Mouse (Mus musculus): ENCODE results near the gene Tuba3a. TPM values are rescaled to one million over a fixed set of nuclear protein-coding genes. Genes with fewer than 3 reads are reported as not detected.
A peak's percentile ranks its signal among the peaks of the same experiment; 100 is the strongest.
"Not testable (repeated sequence)": the region's sequence is repeated elsewhere in the genome, so short reads cannot be mapped to it uniquely, and the experiment has no call there.

Tuba3a gene
- total and polyA plus RNA-seq, 2 experiments from 2014 or later: not detected

DNA sequence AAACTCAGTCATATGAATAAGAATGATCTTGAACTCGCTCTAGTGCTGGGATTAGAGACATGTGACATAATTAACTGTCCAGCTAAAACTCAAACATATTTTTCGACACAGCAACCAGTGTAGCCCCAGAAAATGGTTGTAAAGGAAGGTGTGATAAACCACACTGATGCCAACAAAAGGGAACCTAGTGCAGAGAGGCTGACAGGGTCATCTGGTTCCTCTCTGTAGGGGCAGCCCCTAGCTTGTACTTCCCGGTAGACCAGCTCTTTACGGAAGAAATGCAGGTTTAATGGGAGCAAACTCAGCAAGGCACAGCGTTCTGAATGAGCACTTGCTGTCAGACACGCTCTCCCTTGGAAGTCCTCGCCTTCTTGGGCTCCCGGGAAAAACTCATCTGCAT is 6.1 kb downstream of the Tuba3a start:
- Histone ChIP-seq H3K4me3 (ENCODE audit: low read depth, low read length) (no peak overlapping the region), H3K4me1 (ENCODE audit: insufficient read depth, low read length) (no peaks in the 10 kb centered on the region), H3K9ac (replicated peaks; ENCODE audit: low read length, poor library complexity, severe bottlenecking) (no peak overlapping the region), H3K27ac (ENCODE audit: low read depth, low read length) (no peak overlapping the region), H3K36me3 (ENCODE audit: insufficient read depth, low read length) (no peaks in the 10 kb centered on the region), H3K4me2 (ENCODE audit: low read depth, low read length, poor library complexity, severe bottlenecking) (no peak overlapping the region), H3K9me3 (ENCODE audit: low read length) (no peaks in the 10 kb centered on the region), H3K27me3 (ENCODE audit: insufficient read depth, low read length) (no peaks in the 10 kb centered on the region)
- TF ChIP-seq CTCF (IDR thresholded peaks at IDR 0.05): no peak
- no peak for ATAC-seq (ENCODE audit: low FRiP score)
- no peak for DNase-seq (ENCODE audit: low spot score)
- WGBS: 63% methylated on average over 8 of the region's 8 CpGs

DNA sequence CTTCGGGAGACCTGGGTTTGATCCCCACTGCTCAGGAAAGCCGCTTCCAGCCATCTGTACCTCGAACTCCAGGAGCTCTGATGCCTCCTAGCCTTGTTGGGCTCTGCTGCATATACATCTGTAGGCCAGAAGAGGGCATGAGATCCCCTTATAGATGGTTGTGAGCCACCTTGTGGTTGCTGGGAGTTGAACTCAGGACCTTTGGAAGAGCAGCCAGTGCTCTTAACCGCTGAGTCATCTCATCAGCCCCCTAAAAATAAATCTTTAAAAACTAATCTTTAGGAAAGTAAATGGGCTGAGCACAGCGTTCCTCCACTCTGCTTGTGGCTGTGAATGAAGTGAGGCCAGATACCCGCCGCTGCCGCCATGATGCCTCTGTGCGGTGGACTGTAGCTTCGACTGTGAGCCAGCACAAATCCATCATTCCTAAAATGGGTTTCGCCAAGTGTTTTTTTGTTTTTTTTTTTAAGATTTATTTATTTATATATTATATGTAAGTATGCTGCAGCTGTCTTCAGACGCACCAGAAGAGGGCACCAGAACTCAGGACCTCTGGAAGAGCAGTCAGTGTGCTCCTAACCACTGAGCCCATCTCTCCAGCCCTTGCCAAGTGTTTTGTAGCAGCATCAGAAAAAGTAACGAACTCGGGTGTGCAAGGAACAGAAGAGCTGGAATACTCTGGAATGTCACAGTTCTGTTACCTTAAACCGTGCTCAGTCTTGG is 10.8 kb downstream of the Tuba3a start:
- Histone ChIP-seq H3K36me3 (ENCODE audit: insufficient read depth, low read length) (no peaks in the 10 kb centered on the region), H3K27me3 (ENCODE audit: insufficient read depth, low read length) (no peaks in the 10 kb centered on the region), H3K9me3 (ENCODE audit: low read length) (no peaks in the 10 kb centered on the region), H3K4me1 (ENCODE audit: insufficient read depth, low read length) (no peaks in the 10 kb centered on the region), H3K9ac (replicated peaks; ENCODE audit: low read length, poor library complexity, severe bottlenecking) (no peak overlapping the region), H3K27ac (ENCODE audit: low read depth, low read length) (no peak overlapping the region), H3K4me2 (ENCODE audit: low read depth, low read length, poor library complexity, severe bottlenecking) (no peak overlapping the region), H3K4me3 (ENCODE audit: low read depth, low read length) (no peak overlapping the region)
- DNase-seq (ENCODE audit: low spot score): peak; percentile 70
- WGBS: 58% methylated on average over 15 of the region's 15 CpGs
- TF ChIP-seq CTCF (IDR thresholded peaks at IDR 0.05): peak; percentile 69
- no peak for ATAC-seq (ENCODE audit: low FRiP score)

DNA sequence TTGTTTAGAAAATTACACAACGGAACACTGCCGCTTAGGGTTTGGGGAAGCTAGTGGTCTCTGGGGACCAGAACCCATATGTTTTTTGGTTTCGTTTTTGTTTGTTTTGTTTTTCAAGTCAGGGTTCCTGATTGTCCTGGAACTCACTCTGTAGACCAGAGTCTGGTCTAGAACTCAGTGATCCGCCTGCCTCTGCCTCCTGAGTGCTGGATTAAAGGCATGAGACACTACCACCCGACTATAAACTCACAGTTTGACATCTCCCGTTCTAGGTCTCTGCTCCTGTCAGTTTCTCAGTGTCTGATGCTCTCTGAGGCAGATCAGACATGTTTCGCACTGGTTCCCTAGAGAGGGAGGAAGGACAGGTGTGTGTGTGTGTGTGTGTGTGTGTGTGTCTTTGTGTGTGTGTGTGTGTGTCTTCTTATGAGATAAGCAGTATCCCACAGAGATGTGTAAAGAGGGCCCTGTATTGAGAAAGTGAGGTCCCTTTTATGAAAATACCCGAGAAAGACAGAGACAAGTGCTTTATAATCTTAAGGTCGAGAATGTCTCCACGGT is 13.5 kb downstream of the Tuba3a start:
- no peak for ATAC-seq (ENCODE audit: low FRiP score)
- Histone ChIP-seq H3K4me2 (ENCODE audit: low read depth, low read length, poor library complexity, severe bottlenecking) (no peak overlapping the region), H3K9ac (replicated peaks; ENCODE audit: low read length, poor library complexity, severe bottlenecking) (no peak overlapping the region), H3K27ac (ENCODE audit: low read depth, low read length) (no peak overlapping the region), H3K36me3 (ENCODE audit: insufficient read depth, low read length) (no peaks in the 10 kb centered on the region), H3K4me3 (ENCODE audit: low read depth, low read length) (no peak overlapping the region), H3K27me3 (ENCODE audit: insufficient read depth, low read length) (no peaks in the 10 kb centered on the region), H3K9me3 (ENCODE audit: low read length) (no peaks in the 10 kb centered on the region), H3K4me1 (ENCODE audit: insufficient read depth, low read length) (no peaks in the 10 kb centered on the region)
- DNase-seq (ENCODE audit: low spot score): no peak
- WGBS: 77% methylated on average over 10 of the region's 10 CpGs
- TF ChIP-seq CTCF (IDR thresholded peaks at IDR 0.05): no peak

DNA sequence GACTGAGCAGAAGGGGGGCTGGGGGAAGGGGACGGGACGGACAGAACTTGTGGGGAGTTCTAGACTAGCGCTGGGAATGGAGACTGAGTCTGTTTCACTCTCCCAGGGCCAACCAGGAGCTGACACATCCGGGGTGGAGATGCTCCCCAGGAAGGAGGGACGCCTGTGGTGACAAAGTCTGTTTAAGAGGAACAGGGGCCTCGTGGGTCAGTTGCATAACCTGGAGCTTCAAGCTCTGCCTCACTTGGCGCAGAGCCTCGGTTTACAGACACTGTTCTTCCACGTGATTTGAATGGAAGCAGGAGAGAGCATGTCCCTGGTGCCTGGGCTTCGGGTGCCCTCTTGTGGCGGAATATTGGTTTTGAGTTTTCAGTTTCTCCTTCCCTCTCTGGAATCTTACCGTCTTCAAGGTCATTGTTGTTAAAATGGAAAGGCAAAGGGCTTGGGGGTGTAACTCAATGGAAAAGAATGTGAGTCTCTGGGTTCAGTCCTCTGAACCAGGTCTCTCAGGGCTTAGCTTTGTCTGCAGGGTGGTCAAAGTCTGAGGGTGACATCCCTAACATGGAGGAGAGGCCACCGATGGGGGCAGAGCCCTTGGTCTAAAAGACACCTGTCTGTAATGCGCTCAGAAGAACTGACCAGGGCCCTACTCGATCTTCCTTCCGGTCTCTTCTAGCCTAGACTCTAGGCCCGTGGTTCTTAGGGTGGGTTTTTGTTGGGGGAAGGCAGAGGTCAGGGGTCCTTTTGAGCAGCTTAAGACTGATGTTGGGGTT is 14.2 kb downstream of the Tuba3a start:
- peak; percentile 97 for TF ChIP-seq CTCF (IDR thresholded peaks at IDR 0.05)
- H3K4me3 ChIP-seq (ENCODE audit: low read depth, low read length): no peak overlapping the region
- H3K4me1 ChIP-seq (ENCODE audit: insufficient read depth, low read length): no peaks in the 10 kb centered on the region
- H3K9me3 ChIP-seq (ENCODE audit: low read length): no peaks in the 10 kb centered on the region
- H3K9ac ChIP-seq (replicated peaks; ENCODE audit: low read length, poor library complexity, severe bottlenecking): no peak overlapping the region; the same call in 1 of the 2 replicates
- WGBS: 17% methylated on average over 17 of the region's 17 CpGs
- ATAC-seq (ENCODE audit: low FRiP score) (peak; percentile 85), DNase-seq (ENCODE audit: low spot score) (peak; percentile 94)
- no peak overlapping the region for H3K27ac ChIP-seq (ENCODE audit: low read depth, low read length)
- H3K36me3 ChIP-seq (ENCODE audit: insufficient read depth, low read length): no peaks in the 10 kb centered on the region
- H3K4me2 ChIP-seq (ENCODE audit: low read depth, low read length, poor library complexity, severe bottlenecking): peak overlapping the region; percentile 26
- H3K27me3 ChIP-seq (ENCODE audit: insufficient read depth, low read length): no peaks in the 10 kb centered on the region

DNA sequence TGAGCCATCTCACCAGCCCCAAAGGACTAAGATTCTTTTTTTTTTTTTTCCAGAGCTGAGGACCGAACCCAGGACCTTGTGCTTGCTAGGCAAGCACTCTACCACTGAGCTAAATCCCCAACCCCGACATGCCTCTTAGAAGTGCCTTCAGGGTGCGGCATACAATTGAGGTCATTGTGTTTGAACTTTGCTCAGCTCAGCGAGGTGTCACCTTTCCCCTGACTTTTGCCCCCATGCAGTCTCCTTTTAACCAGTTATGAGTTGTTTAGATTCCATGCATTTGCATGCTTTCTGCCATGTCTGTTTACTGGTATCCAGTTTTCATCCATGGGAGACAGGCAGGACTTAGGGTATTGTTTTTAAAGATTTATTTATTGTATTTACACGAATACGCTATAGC is 17.0 kb downstream of the Tuba3a start:
- ATAC-seq (ENCODE audit: low FRiP score): no peak

DNA sequence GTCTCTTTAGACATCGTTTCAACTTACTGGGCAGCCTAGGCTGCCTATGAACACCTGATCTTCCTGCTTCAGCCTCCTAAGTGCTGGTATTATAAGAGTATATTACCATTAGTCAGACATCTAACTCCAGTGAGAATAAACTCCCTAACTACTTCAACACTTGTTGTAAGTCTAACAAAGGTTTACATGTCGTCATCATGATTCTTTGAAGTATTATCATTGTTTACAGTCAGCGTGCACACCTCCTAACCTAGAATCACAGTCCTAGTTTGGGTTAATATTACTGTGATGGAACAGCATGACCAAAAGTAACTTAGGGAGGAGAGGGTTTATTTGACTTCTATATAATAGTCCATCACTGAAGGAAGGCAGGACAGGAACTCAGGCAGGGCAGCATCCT is 18.4 kb downstream of the Tuba3a start:
- H3K9ac ChIP-seq (replicated peaks; ENCODE audit: low read length, poor library complexity, severe bottlenecking): no peak overlapping the region
- no peak overlapping the region for H3K27ac ChIP-seq (ENCODE audit: low read depth, low read length)
- H3K4me2 ChIP-seq (ENCODE audit: low read depth, low read length, poor library complexity, severe bottlenecking): no peak overlapping the region
- no peaks in the 10 kb centered on the region for H3K27me3 ChIP-seq (ENCODE audit: insufficient read depth, low read length)
- DNase-seq (ENCODE audit: low spot score) (no peak), ATAC-seq (ENCODE audit: low FRiP score) (no peak)
- no peaks in the 10 kb centered on the region for H3K9me3 ChIP-seq (ENCODE audit: low read length)
- no peaks in the 10 kb centered on the region for H3K4me1 ChIP-seq (ENCODE audit: insufficient read depth, low read length)
- H3K4me3 ChIP-seq (ENCODE audit: low read depth, low read length): no peak overlapping the region
- 81% methylated on average over 3 of the region's 3 CpGs for WGBS
- H3K36me3 ChIP-seq (ENCODE audit: insufficient read depth, low read length): no peaks in the 10 kb centered on the region
- TF ChIP-seq CTCF (IDR thresholded peaks at IDR 0.05): no peak

More for the DNA sequence above, 17.0 kb downstream of the Tuba3a start:
- no peak overlapping the region for H3K4me2 ChIP-seq (ENCODE audit: low read depth, low read length, poor library complexity, severe bottlenecking)
- 47% methylated on average over 6 of the region's 6 CpGs for WGBS
- no peaks in the 10 kb centered on the region for H3K4me1 ChIP-seq (ENCODE audit: insufficient read depth, low read length)
- H3K9me3 ChIP-seq (ENCODE audit: low read length): no peaks in the 10 kb centered on the region
- H3K27me3 ChIP-seq (ENCODE audit: insufficient read depth, low read length): no peaks in the 10 kb centered on the region
- H3K36me3 ChIP-seq (ENCODE audit: insufficient read depth, low read length): no peaks in the 10 kb centered on the region
- no peak overlapping the region for H3K9ac ChIP-seq (replicated peaks; ENCODE audit: low read length, poor library complexity, severe bottlenecking)
- no peak for DNase-seq (ENCODE audit: low spot score)
- H3K27ac ChIP-seq (ENCODE audit: low read depth, low read length): no peak overlapping the region
- H3K4me3 ChIP-seq (ENCODE audit: low read depth, low read length): no peak overlapping the region
- TF ChIP-seq CTCF (IDR thresholded peaks at IDR 0.05): no peak

DNA sequence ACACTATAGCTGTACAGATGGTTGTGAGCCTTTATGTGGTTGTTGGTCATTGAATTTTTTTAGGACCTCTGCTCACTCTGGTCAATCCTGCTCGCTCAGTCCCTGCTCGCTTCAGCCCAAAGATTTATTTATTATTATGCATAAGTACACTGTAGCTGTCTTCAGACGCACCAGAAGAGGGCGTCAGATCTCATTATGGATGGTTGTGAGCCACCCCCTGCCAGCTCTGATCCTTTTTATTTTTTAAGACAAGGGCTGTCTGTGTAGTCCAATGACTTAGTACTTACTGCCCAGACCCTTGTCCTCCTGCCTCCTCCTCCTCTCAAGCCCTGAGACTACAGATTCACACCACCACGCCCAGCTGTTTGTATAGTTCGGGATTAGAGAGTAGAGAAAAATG is 19.2 kb downstream of the Tuba3a start:
- WGBS: 67% methylated on average over 6 of the region's 6 CpGs
- ATAC-seq (ENCODE audit: low FRiP score); H3K27ac ChIP-seq (ENCODE audit: low read depth, low read length); H3K9me3 ChIP-seq (ENCODE audit: low read length); H3K4me2 ChIP-seq (ENCODE audit: low read depth, low read length, poor library complexity, severe bottlenecking); H3K9ac ChIP-seq (replicated peaks; ENCODE audit: low read length, poor library complexity, severe bottlenecking); DNase-seq (ENCODE audit: low spot score); H3K4me1 ChIP-seq (ENCODE audit: insufficient read depth, low read length); H3K27me3 ChIP-seq (ENCODE audit: insufficient read depth, low read length); H3K4me3 ChIP-seq (ENCODE audit: low read depth, low read length); H3K36me3 ChIP-seq (ENCODE audit: insufficient read depth, low read length): not testable (repeated sequence)
